Mouse (Mus musculus) hindbrain, embryonic 14.5 days (tissue): ENCODE data around the gene Itpr1. TPM values are rescaled to one million over a fixed set of nuclear protein-coding genes. Genes with fewer than 3 reads are reported as not detected.

Experiments
- ATAC-seq: fragments of 200-750 bp; cut with Nextera tagmentation; 2 replicates; pipeline ENCODE4 v1.8.0; 2017; ENCODE audit warnings: moderate number of reproducible peaks, mild to moderate bottlenecking, moderate TSS enrichment, moderate library complexity; ENCODE audit not compliant: low FRiP score
- DNase-seq: peaks from one replicate; pipeline ENCODE4 v3.0.0-alpha.2; 2015; ENCODE audit warnings: low spot score
- H3K27ac ChIP-seq: fragments of 300-500 bp; sonication (generic); 2 replicates; pipeline ENCODE4 v1.5.1; 2014; ENCODE audit warnings: mild to moderate bottlenecking, moderate library complexity
- H3K27me3 ChIP-seq: fragments of 300-500 bp; sonication (generic); 2 replicates; pipeline ENCODE4 v1.6.1; 2014; ENCODE audit warnings: mild to moderate bottlenecking, low read length, mixed read lengths; ENCODE audit not compliant: control insufficient read depth, insufficient read depth
- H3K36me3 ChIP-seq: fragments of 300-500 bp; sonication (generic); replicated peaks from 2 replicates; pipeline ENCODE4 v1.6.1; 2014; ENCODE audit not compliant: control insufficient read depth, insufficient read depth
- H3K4me1 ChIP-seq: fragments of 300-500 bp; sonication (generic); replicated peaks from 2 replicates; pipeline ENCODE4 v1.6.1; 2014; ENCODE audit warnings: antibody characterized with exemption, low read length, mixed read lengths; ENCODE audit not compliant: control insufficient read depth, insufficient read depth
- H3K4me2 ChIP-seq: fragments of 300-500 bp; sonication (generic); replicated peaks from 2 replicates; pipeline ENCODE4 v1.6.1; 2014; ENCODE audit warnings: mild to moderate bottlenecking, moderate library complexity
- H3K4me3 ChIP-seq: fragments of 300-500 bp; sonication (generic); replicated peaks from 2 replicates; pipeline ENCODE4 v1.5.1; 2014; ENCODE audit warnings: mild to moderate bottlenecking, low read length
- H3K9ac ChIP-seq: fragments of 300-500 bp; sonication (generic); 2 replicates; pipeline ENCODE4 v1.6.1; 2014
- H3K9me3 ChIP-seq: fragments of 300-500 bp; sonication (generic); 2 replicates; pipeline ENCODE4 v1.6.1; 2016; ENCODE audit warnings: low read length; ENCODE audit not compliant: control insufficient read depth
- WGBS: fragments of 180-500 bp; shearing (Covaris S2); extraction: QIAGEN DNeasy Blood & Tissue Kit; methylation state at CpG from one replicate; pipeline ENCODE4 v1.1.7; 2014; 5-methylcytosine and 5-hydroxymethylcytosine counted together
- polyA plus RNA-seq: library from polyadenylated mRNA; unstranded; fragments of >200 nt; fragmentation: Nextera tagmentation; extraction: Ambion mirVana; gene quantifications from 2 replicates; pipeline ENCODE4 v1.2.1, GENCODE M21; 2014

The Itpr1 gene
- polyA plus RNA-seq, 1 experiment from 2014 or later, result 6.5 TPM

DNA sequence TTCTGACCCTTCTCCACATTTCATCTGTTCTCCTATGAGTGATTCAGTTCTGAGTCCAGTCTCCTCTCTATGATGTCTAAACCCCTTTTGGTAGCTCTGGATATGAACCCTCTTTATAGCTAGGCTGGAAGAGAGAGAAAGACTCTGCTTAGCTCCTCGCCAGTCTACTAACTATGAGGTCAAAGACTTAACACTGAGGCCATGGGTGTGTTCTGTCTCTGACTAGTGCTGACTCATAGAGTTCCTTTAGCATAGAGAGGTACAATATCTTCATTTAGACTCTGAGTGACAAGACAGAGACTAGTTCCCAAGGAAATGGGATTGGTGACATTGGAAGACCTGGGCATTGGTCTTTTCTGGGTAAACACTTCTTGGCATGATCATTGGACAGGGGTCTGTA lies 100.2 kb downstream of the Itpr1 start:
- Histone ChIP-seq H3K27ac (no peak overlapping the region), H3K36me3 (no peaks in the 10 kb centered on the region), H3K9me3 (no peaks in the 10 kb centered on the region), H3K4me1 (0 out of 2 replicates have a peak, but pooled peaks cover 13% of the 10 kb centered on the region), H3K4me2 (no peak overlapping the region), H3K9ac (no peak overlapping the region), H3K27me3 (no peaks in the 10 kb centered on the region), H3K4me3 (no peak overlapping the region)
- no peak for ATAC-seq
- no peak for DNase-seq
- WGBS, result 97% methylated on average over 1 of the region's 1 CpGs

DNA sequence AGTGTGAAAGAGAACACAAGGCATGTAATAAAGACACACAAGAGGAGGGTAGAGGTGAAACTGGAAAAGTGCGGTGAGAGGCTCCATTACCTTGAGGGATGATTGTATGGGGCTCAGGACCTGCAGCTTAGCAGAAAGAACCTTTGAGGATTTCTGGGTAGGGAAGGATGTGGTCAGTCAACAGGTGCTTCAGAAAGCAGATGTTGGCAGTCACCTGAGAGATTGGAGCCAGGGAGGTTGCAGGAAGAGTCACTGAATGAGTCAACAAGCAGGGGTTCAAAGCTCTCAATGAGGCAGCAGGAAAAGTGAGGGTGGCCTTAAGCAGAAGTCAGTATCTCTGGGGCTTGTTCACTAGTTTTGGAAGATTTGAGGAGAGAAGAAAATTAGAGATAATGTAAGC lies 101.1 kb downstream of the Itpr1 start:
- no peak overlapping the region for H3K9ac ChIP-seq
- no peak for ATAC-seq
- WGBS, result 96% methylated on average over 1 of the region's 1 CpGs
- H3K27me3 ChIP-seq, result no peaks in the 10 kb centered on the region
- H3K27ac ChIP-seq, result no peak overlapping the region
- no peaks in the 10 kb centered on the region for H3K36me3 ChIP-seq
- H3K4me2 ChIP-seq, result no peak overlapping the region
- H3K4me3 ChIP-seq, result no peak overlapping the region
- H3K9me3 ChIP-seq, result no peaks in the 10 kb centered on the region
- no peak for DNase-seq
- 0 out of 2 replicates have a peak, but pooled peaks cover 7% of the 10 kb centered on the region for H3K4me1 ChIP-seq

DNA sequence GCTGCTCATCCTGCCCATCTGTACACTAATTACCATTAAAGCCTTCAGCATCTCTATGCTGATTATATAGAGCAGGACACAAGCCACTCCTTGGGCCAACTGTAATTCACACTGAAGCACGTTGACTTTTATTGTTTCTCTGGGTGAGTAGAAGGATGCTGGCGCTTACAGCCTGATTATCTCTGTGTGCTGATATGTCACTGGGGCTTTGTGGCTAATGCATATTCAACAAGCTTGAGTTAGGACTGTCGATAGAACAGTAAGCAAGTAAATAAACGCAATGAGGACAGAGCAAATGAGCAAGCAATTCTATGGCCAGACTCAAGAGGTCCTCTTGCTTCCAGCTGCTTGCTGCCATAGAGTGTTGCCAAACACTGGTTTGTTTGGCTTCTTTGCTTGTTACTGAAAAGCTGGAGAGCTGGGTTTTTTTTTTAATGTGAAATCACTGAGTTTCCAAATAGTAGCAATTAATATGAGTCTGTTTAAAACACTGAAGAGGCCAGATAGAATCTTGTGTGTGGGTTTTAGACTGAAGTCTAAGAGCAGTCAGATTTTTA lies 103.5 kb downstream of the Itpr1 start:
- Histone ChIP-seq H3K36me3 (no peaks in the 10 kb centered on the region), H3K4me2 (no peak overlapping the region), H3K9me3 (no peaks in the 10 kb centered on the region), H3K4me1 (no peaks in the 10 kb centered on the region), H3K27ac (no peak overlapping the region), H3K9ac (no peak overlapping the region), H3K4me3 (no peak overlapping the region), H3K27me3 (no peaks in the 10 kb centered on the region)
- no peak for DNase-seq
- ATAC-seq, result peak; percentile 60; the same call in 1 of the 2 replicates
- 50% methylated on average over 4 of the region's 4 CpGs for WGBS

DNA sequence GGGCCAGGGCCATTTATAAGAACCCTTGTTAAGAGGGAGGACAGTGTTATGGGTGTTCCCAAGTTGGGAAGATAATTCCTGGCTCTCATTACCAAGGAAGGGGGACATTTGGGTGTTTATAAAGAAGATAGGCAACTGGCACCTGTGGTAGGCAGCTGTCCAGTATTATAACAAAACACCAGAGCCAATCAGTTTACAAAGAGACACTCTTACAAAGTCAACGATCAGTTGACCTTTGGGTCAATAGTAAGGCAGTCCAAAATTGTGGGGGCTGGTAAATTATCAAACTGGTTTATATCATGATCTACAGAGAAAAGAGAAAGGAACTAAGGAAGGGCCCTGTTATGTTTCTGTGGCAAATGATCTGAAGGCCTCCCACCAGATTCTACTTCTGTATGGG lies 104.1 kb downstream of the Itpr1 start:
- no peak for ATAC-seq
- H3K4me1 ChIP-seq, result no peaks in the 10 kb centered on the region
- H3K4me3 ChIP-seq, result no peak overlapping the region
- no peak overlapping the region for H3K4me2 ChIP-seq
- DNase-seq, result no peak
- H3K27me3 ChIP-seq, result no peaks in the 10 kb centered on the region
- no peak overlapping the region for H3K9ac ChIP-seq
- H3K36me3 ChIP-seq, result no peaks in the 10 kb centered on the region
- H3K9me3 ChIP-seq, result no peaks in the 10 kb centered on the region
- no peak overlapping the region for H3K27ac ChIP-seq
- WGBS, result 100% methylated on average over 1 of the region's 1 CpGs

- no peaks in the 10 kb centered on the region for H3K36me3 ChIP-seq
- no peaks in the 10 kb centered on the region for H3K27me3 ChIP-seq
- H3K27ac ChIP-seq, result no peak overlapping the region
- ATAC-seq (no peak), DNase-seq (no peak)
- 89% methylated on average over 2 of the region's 2 CpGs for WGBS
- no peaks in the 10 kb centered on the region for H3K4me1 ChIP-seq
- H3K4me2 ChIP-seq, result no peak overlapping the region
- no peak overlapping the region for H3K4me3 ChIP-seq
- no peaks in the 10 kb centered on the region for H3K9me3 ChIP-seq
- H3K9ac ChIP-seq, result no peak overlapping the region
Measured at GRCm38 (mm10) chr6:108321653-108322052, 108.8 kb downstream of the Itpr1 start.

DNA sequence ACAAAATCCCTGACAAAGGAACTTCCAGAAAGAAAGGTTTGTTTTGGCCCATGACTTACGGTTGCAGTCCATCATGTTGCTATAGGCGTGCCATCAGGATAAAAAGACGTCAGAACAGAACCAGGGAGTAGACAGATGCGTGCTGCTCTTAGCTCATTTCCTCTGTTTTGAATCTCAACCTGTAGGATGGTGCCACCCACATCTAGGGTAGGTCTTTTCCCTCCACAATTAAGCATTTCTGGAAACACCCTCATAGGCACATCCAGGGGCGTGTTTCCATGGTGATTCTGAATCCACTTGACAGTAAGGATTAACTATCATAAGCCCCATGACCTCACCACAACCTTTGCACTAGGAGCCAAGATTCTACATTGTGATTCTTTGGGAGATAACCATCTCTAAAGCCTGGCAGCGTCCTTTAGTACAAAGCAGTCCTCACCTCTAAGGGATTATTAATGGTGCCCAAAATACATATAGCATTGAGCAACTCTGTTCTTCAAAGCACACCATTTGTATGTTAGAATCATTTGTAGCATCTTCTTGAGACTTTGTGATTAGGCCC lies 111.6 kb downstream of the Itpr1 start:
- Histone ChIP-seq H3K27ac (no peak overlapping the region), H3K4me1 (no peaks in the 10 kb centered on the region), H3K27me3 (no peaks in the 10 kb centered on the region), H3K9me3 (no peaks in the 10 kb centered on the region), H3K4me3 (no peak overlapping the region), H3K36me3 (no peaks in the 10 kb centered on the region), H3K4me2 (no peak overlapping the region), H3K9ac (no peak overlapping the region)
- ATAC-seq, result no peak
- WGBS, result 88% methylated on average over 6 of the region's 6 CpGs
- DNase-seq, result no peak

DNA sequence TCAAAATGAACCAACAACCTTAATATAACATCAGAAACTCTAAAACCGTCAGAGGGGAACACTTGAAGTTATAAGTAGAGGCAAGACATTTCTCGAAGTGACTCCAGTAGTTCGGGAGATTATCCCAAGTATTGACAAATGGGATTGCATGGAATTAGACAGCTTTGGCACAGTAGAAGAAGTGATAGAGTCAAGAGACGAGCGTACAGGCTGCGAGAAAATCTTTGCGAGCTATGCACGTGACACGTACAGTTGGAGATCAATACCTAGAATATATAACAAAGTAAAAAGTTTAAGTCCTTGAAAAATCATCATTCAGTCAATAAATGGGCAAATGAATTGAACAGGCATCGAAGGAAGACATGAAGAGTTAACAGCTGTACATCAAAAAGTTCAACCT lies 112.5 kb downstream of the Itpr1 start:
- no peak overlapping the region for H3K4me3 ChIP-seq
- H3K9me3 ChIP-seq, result no peaks in the 10 kb centered on the region
- ATAC-seq (no peak), DNase-seq (no peak)
- no peaks in the 10 kb centered on the region for H3K36me3 ChIP-seq
- H3K4me2 ChIP-seq, result no peak overlapping the region
- no peaks in the 10 kb centered on the region for H3K4me1 ChIP-seq
- H3K27ac ChIP-seq, result no peak overlapping the region
- no peaks in the 10 kb centered on the region for H3K27me3 ChIP-seq
- WGBS, result 97% methylated on average over 10 of the region's 10 CpGs
- no peak overlapping the region for H3K9ac ChIP-seq

DNA sequence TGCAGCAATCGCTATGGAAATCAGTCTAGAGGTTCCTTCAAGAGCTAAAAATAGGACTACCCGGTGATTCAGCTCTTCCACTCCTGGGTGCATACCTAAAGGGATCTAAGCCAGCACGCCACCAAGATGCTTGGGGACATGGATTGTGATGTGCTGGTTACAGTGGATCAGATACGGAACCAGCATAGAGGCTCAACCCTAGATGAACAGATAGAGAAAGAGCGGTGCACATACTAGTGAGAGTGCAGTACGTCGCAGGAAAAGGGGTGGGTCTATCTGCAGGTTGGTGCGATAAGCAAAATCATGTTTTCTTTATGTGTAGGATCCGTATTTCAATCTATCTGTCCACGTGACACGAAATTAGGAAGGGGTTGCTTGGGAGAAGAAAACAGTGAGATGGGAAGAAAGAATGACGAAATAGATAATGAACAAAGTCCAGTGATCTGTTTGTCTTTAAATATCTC lies 113.1 kb downstream of the Itpr1 start:
- Histone ChIP-seq H3K27ac (no peak overlapping the region), H3K36me3 (no peaks in the 10 kb centered on the region), H3K9ac (no peak overlapping the region), H3K4me1 (no peaks in the 10 kb centered on the region), H3K27me3 (no peaks in the 10 kb centered on the region), H3K4me3 (no peak overlapping the region), H3K9me3 (no peaks in the 10 kb centered on the region), H3K4me2 (no peak overlapping the region)
- WGBS, result 95% methylated on average over 12 of the region's 12 CpGs
- no peak for ATAC-seq
- no peak for DNase-seq

- no peak overlapping the region for H3K27ac ChIP-seq
- H3K4me1 ChIP-seq, result no peaks in the 10 kb centered on the region
- no peaks in the 10 kb centered on the region for H3K27me3 ChIP-seq
- H3K4me3 ChIP-seq, result no peak overlapping the region
- DNase-seq (no peak), ATAC-seq (no peak)
- no peak overlapping the region for H3K4me2 ChIP-seq
- H3K9ac ChIP-seq, result no peak overlapping the region
- WGBS, result 79% methylated on average over 10 of the region's 10 CpGs
- H3K36me3 ChIP-seq, result no peaks in the 10 kb centered on the region
- no peaks in the 10 kb centered on the region for H3K9me3 ChIP-seq
Measured at GRCm38 (mm10) chr6:108326751-108327161, 113.9 kb downstream of the Itpr1 start.

GRCm38 (mm10) chr6:108327561-108327960 lies 114.7 kb downstream of the Itpr1 start:
- no peaks in the 10 kb centered on the region for H3K36me3 ChIP-seq
- no peaks in the 10 kb centered on the region for H3K27me3 ChIP-seq
- ATAC-seq, result no peak
- H3K9ac ChIP-seq, result no peak overlapping the region
- H3K4me3 ChIP-seq, result no peak overlapping the region
- DNase-seq, result no peak
- no peak overlapping the region for H3K27ac ChIP-seq
- no peaks in the 10 kb centered on the region for H3K4me1 ChIP-seq
- no peaks in the 10 kb centered on the region for H3K9me3 ChIP-seq
- 82% methylated on average over 6 of the region's 6 CpGs for WGBS
- no peak overlapping the region for H3K4me2 ChIP-seq
